Mouse (Mus musculus): ENCODE measurements around the gene Fam120c. TPM values are rescaled to one million over a fixed set of nuclear protein-coding genes. Genes with fewer than 3 reads are reported as not detected.

Gene Fam120c
- polyA plus RNA-seq (2014; fragmentation: Nextera tagmentation; extraction: Ambion mirVana), result 10.2 and 10.9 TPM in 2 replicates

DNA sequence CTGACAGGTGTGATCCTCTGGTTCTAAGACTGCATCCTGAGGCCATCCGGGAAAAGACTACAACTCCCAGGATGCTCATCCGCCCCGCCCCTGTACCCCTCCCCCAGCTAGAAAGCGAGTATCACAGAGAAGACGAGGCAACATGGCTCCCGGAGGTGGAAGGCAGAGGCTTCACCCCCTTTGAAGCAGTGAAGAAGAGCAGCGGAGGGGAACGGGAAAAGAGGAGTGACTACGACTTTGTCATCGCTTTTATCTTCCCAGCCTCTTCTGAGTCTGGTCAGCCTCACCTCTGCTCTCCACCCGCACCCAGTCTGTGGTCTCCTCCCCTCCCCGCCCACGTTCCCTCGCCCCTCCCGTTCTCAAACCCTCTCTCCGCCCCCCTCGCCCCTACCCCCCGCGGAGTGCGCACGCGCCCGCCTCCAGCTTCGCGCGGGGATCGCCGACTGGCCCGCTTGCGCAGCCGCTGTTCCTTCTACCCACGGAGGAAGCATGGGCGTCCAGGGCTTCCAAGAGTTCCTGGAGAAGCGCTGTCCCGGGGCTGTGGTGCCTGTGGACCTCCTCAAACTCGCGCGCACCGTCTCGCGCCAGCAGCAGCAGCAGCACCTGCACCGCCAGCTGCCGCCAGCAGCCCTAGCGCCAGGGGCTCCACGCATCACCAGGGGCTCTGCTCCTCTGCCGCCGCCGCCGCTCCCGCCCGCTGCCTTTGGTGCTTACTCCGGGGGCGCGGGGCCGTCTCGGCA, at the start of gene Fam120c:
Gene Fam120c (plus strand): TSS at position 415 of the 740 bp plus-strand sequence.
- peaks cover 5% of the 10 kb centered on the region for H3K4me1 ChIP-seq (ENCODE audit: control insufficient read depth, insufficient read depth, low read length)
- H3K9ac ChIP-seq (replicated peaks; ENCODE audit: low read depth, low read length), result peak within 1 kb of the TSS; percentile 57
- H3K27ac ChIP-seq (ENCODE audit: low read depth, low read length), result peak within 1 kb of the TSS; percentile 80
- no peaks in the 10 kb centered on the region for H3K9me3 ChIP-seq (ENCODE audit: control insufficient read depth, low read length)
- H3K4me2 ChIP-seq (ENCODE audit: low read depth, low read length), result peak within 1 kb of the TSS; percentile 56
- no peaks in the 10 kb centered on the region for H3K36me3 ChIP-seq (ENCODE audit: control insufficient read depth, insufficient read depth, low read length)
- ATAC-seq (ENCODE audit: low read depth), result peak; percentile 94
- no peaks in the 10 kb centered on the region; the same call in none of the 2 replicates for H3K27me3 ChIP-seq (ENCODE audit: control insufficient read depth, insufficient read depth, low read length)
- peak within 1 kb of the TSS; percentile 63 for H3K4me3 ChIP-seq (ENCODE audit: low read depth, low read length)
- WGBS, result 8% methylated on average over 34 of the region's 56 CpGs

GRCm38 (mm10) chrX:151298329-151298728, 45.6 kb upstream of the Fam120c start:
- no peaks in the 10 kb centered on the region for H3K36me3 ChIP-seq (ENCODE audit: control insufficient read depth, insufficient read depth, low read length)
- no peaks in the 10 kb centered on the region for H3K27me3 ChIP-seq (ENCODE audit: control insufficient read depth, insufficient read depth, low read length)
- no peak for ATAC-seq (ENCODE audit: low read depth)
- H3K9me3 ChIP-seq (ENCODE audit: control insufficient read depth, low read length), result no peaks in the 10 kb centered on the region
- H3K4me2 ChIP-seq (ENCODE audit: low read depth, low read length), result no peak overlapping the region
- H3K9ac ChIP-seq (replicated peaks; ENCODE audit: low read depth, low read length), result no peak overlapping the region
- H3K27ac ChIP-seq (ENCODE audit: low read depth, low read length), result no peak overlapping the region
- no peaks in the 10 kb centered on the region for H3K4me1 ChIP-seq (ENCODE audit: control insufficient read depth, insufficient read depth, low read length)
- no peak overlapping the region for H3K4me3 ChIP-seq (ENCODE audit: low read depth, low read length)

- Histone ChIP-seq H3K27ac (ENCODE audit: low read depth, low read length) (no peak overlapping the region), H3K4me1 (ENCODE audit: control insufficient read depth, insufficient read depth, low read length) (no peaks in the 10 kb centered on the region), H3K4me2 (ENCODE audit: low read depth, low read length) (no peak overlapping the region), H3K4me3 (ENCODE audit: low read depth, low read length) (no peak overlapping the region), H3K9me3 (ENCODE audit: control insufficient read depth, low read length) (no peaks in the 10 kb centered on the region), H3K27me3 (ENCODE audit: control insufficient read depth, insufficient read depth, low read length) (no peaks in the 10 kb centered on the region), H3K36me3 (ENCODE audit: control insufficient read depth, insufficient read depth, low read length) (no peaks in the 10 kb centered on the region), H3K9ac (replicated peaks; ENCODE audit: low read depth, low read length) (no peak overlapping the region)
- 88% methylated on average over 4 of the region's 4 CpGs for WGBS
- no peak for ATAC-seq (ENCODE audit: low read depth)
These were observed 30.2 kb upstream of the Fam120c start for GRCm38 (mm10) chrX:151313732-151314131.

- no peaks in the 10 kb centered on the region for H3K27me3 ChIP-seq (ENCODE audit: control insufficient read depth, insufficient read depth, low read length)
- WGBS, result 76% methylated on average over 2 of the region's 2 CpGs
These were observed 10.4 kb upstream of the Fam120c start for GRCm38 (mm10) chrX:151333615-151334014.

GRCm38 (mm10) chrX:151337804-151338203, 6.2 kb upstream of the Fam120c start:
- no peaks in the 10 kb centered on the region for H3K9me3 ChIP-seq (ENCODE audit: control insufficient read depth, low read length)
- H3K27ac ChIP-seq (ENCODE audit: low read depth, low read length), result no peak overlapping the region
- 83% methylated on average over 4 of the region's 4 CpGs for WGBS
- ATAC-seq (ENCODE audit: low read depth), result no peak
- no peak overlapping the region for H3K9ac ChIP-seq (replicated peaks; ENCODE audit: low read depth, low read length)
- H3K36me3 ChIP-seq (ENCODE audit: control insufficient read depth, insufficient read depth, low read length), result no peaks in the 10 kb centered on the region
- H3K27me3 ChIP-seq (ENCODE audit: control insufficient read depth, insufficient read depth, low read length), result no peaks in the 10 kb centered on the region; the same call in 1 of the 2 replicates
- no peak overlapping the region for H3K4me3 ChIP-seq (ENCODE audit: low read depth, low read length)
- H3K4me1 ChIP-seq (ENCODE audit: control insufficient read depth, insufficient read depth, low read length), result no peaks in the 10 kb centered on the region
- H3K4me2 ChIP-seq (ENCODE audit: low read depth, low read length), result no peak overlapping the region

More at GRCm38 (mm10) chrX:151333615-151334014, 10.4 kb upstream of the Fam120c start:
- H3K9ac ChIP-seq (replicated peaks; ENCODE audit: low read depth, low read length), result no peak overlapping the region
- ATAC-seq (ENCODE audit: low read depth), result no peak
- no peak overlapping the region for H3K4me2 ChIP-seq (ENCODE audit: low read depth, low read length)
- H3K27ac ChIP-seq (ENCODE audit: low read depth, low read length), result no peak overlapping the region
- no peaks in the 10 kb centered on the region for H3K36me3 ChIP-seq (ENCODE audit: control insufficient read depth, insufficient read depth, low read length)
- H3K4me1 ChIP-seq (ENCODE audit: control insufficient read depth, insufficient read depth, low read length), result no peaks in the 10 kb centered on the region
- H3K9me3 ChIP-seq (ENCODE audit: control insufficient read depth, low read length), result no peaks in the 10 kb centered on the region
- H3K4me3 ChIP-seq (ENCODE audit: low read depth, low read length), result no peak overlapping the region

GRCm38 (mm10) chrX:151344501-151344984, 568 bp downstream of the Fam120c start:
- Histone ChIP-seq H3K4me3 (ENCODE audit: low read depth, low read length) (peak overlapping the region; percentile 63), H3K27me3 (ENCODE audit: control insufficient read depth, insufficient read depth, low read length) (no peaks in the 10 kb centered on the region; the same call in none of the 2 replicates), H3K36me3 (ENCODE audit: control insufficient read depth, insufficient read depth, low read length) (no peaks in the 10 kb centered on the region), H3K4me2 (ENCODE audit: low read depth, low read length) (peak overlapping the region; percentile 56), H3K27ac (ENCODE audit: low read depth, low read length) (peak overlapping the region; percentile 80), H3K9me3 (ENCODE audit: control insufficient read depth, low read length) (no peaks in the 10 kb centered on the region), H3K4me1 (ENCODE audit: control insufficient read depth, insufficient read depth, low read length) (peaks cover 5% of the 10 kb centered on the region), H3K9ac (replicated peaks; ENCODE audit: low read depth, low read length) (peak overlapping the region; percentile 57)
- 20% methylated on average over 28 of the region's 33 CpGs for whole genome bisulfite sequencing
- ATAC-seq (ENCODE audit: low read depth), result peak; percentile 74

DNA sequence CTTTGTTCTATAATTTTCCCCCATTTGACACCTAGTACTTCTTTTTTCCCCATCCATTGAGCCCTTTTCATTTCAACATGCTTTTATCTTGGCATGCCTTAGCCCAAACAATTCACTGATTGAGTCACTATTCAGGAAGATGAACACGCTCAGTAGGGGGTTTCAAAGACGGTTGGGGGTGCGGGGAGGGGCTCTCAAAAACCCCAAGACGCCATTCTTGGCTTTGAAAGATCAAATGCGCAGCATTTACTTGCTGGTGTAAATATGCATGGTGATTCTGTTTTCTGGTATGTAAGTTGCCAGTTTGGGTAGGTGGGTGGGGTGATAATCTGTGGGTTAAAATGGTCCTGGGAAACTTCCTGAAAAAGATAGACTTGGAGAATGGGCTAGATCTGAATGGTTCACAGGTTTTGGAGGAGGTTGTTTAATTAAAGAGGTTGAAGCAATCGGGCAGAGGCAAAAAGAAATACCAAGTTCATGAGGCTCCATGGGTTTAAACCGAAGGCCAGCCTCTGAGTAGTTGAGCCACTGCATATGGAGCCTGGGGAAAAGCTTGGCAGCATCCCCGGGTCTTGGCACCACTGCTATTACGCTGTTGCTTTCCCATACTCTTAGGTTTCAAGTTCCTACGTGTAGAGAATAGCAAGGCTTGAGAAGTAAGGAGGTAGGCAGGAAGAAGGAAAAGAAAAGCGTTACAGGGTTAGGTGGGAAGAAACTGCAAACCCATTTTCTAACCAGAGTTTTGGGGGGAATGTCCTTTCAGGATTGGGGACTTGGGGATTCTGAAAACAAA, 1.6 kb downstream of the Fam120c start:
- peak overlapping the region; percentile 57 for H3K9ac ChIP-seq (replicated peaks; ENCODE audit: low read depth, low read length)
- H3K27me3 ChIP-seq (ENCODE audit: control insufficient read depth, insufficient read depth, low read length), result no peaks in the 10 kb centered on the region; the same call in none of the 2 replicates
- H3K36me3 ChIP-seq (ENCODE audit: control insufficient read depth, insufficient read depth, low read length), result no peaks in the 10 kb centered on the region
- peaks cover 5% of the 10 kb centered on the region for H3K4me1 ChIP-seq (ENCODE audit: control insufficient read depth, insufficient read depth, low read length)
- H3K4me3 ChIP-seq (ENCODE audit: low read depth, low read length), result peak overlapping the region; percentile 63
- ATAC-seq (ENCODE audit: low read depth), result no peak
- peak overlapping the region; percentile 56 for H3K4me2 ChIP-seq (ENCODE audit: low read depth, low read length)
- no peaks in the 10 kb centered on the region for H3K9me3 ChIP-seq (ENCODE audit: control insufficient read depth, low read length)
- WGBS, result 31% methylated on average over 11 of the region's 11 CpGs
- H3K27ac ChIP-seq (ENCODE audit: low read depth, low read length), result no peak overlapping the region

DNA sequence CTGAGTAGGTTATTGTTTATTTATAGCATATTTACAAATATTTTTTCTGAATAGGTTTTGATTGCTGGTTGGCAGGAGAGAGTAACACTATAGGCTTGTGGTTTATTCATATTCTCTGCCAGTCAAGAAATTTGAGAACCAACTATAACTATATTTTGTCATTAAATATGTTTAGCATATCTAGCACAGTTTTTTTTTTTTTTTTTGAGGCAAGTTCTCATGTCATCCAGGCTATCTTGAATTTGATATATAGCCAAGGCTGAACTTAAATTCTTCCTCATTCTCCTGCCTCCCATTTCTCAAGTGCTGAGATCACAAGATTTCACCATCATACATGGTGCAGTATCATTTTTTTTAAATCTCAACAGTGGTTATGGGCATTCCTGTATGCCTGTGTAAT, 3.3 kb downstream of the Fam120c start:
- H3K4me3 ChIP-seq (ENCODE audit: low read depth, low read length), result no peak overlapping the region
- H3K4me1 ChIP-seq (ENCODE audit: control insufficient read depth, insufficient read depth, low read length), result peaks cover 5% of the 10 kb centered on the region
- no peaks in the 10 kb centered on the region; the same call in 1 of the 2 replicates for H3K27me3 ChIP-seq (ENCODE audit: control insufficient read depth, insufficient read depth, low read length)
- H3K27ac ChIP-seq (ENCODE audit: low read depth, low read length), result no peak overlapping the region
- no peak for ATAC-seq (ENCODE audit: low read depth)
- H3K4me2 ChIP-seq (ENCODE audit: low read depth, low read length), result no peak overlapping the region
- no peaks in the 10 kb centered on the region for H3K9me3 ChIP-seq (ENCODE audit: control insufficient read depth, low read length)
- H3K9ac ChIP-seq (replicated peaks; ENCODE audit: low read depth, low read length), result no peak overlapping the region
- H3K36me3 ChIP-seq (ENCODE audit: control insufficient read depth, insufficient read depth, low read length), result no peaks in the 10 kb centered on the region

GRCm38 (mm10) chrX:151349322-151349721, 5.3 kb downstream of the Fam120c start:
- no peak for ATAC-seq (ENCODE audit: low read depth)
- 84% methylated on average over 5 of the region's 5 CpGs for WGBS

More at GRCm38 (mm10) chrX:151349322-151349721, 5.3 kb downstream of the Fam120c start:
- no peak overlapping the region for H3K9ac ChIP-seq (replicated peaks; ENCODE audit: low read depth, low read length)
- H3K4me2 ChIP-seq (ENCODE audit: low read depth, low read length), result no peak overlapping the region
- no peak overlapping the region for H3K4me3 ChIP-seq (ENCODE audit: low read depth, low read length)
- H3K9me3 ChIP-seq (ENCODE audit: control insufficient read depth, low read length), result no peaks in the 10 kb centered on the region
- no peak overlapping the region for H3K27ac ChIP-seq (ENCODE audit: low read depth, low read length)
- H3K4me1 ChIP-seq (ENCODE audit: control insufficient read depth, insufficient read depth, low read length), result peaks cover 5% of the 10 kb centered on the region
- no peaks in the 10 kb centered on the region for H3K36me3 ChIP-seq (ENCODE audit: control insufficient read depth, insufficient read depth, low read length)
- H3K27me3 ChIP-seq (ENCODE audit: control insufficient read depth, insufficient read depth, low read length), result no peaks in the 10 kb centered on the region; the same call in 1 of the 2 replicates

Data from neural tube, embryonic 14.5 days (tissue).